Mouse (Mus musculus) stomach, adult 2 months (tissue): ENCODE results near the gene 1700074P13Rik. TPM values are rescaled to one million over a fixed set of nuclear protein-coding genes. Genes with fewer than 3 reads are reported as not detected.

Source experiments
- polyA plus RNA-seq: library from polyadenylated mRNA; depleted of rRNA; stranded (reverse); fragments of >200 nt; gene quantifications from 2 replicates; pipeline ENCODE4 v1.2.3, GENCODE M21; 2012; rRNA removed

1700074P13Rik gene
- not detected in 2 replicates for polyA plus RNA-seq

DNA sequence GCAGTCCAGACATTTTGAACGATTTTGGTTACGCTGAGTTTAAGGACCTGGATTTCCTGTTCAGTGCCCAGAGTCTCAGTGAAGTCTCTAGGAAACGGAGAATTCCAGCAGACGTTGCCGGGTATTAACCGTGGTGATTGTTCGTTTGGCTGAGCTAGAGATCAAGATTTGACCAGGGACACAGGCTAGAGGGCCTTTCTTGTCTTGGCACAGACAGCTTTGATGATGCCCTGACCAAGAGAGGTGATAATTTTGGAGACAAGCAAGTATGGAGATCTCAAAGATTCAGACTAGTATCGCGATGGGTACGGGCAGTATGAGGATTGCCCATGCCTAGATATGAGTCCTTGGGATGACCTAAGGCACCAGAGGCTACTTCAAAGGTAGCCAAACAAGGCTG lies at the start of gene 1700074P13Rik:
1700074P13Rik (minus strand) TSS at position 101 of the 400 bp plus-strand sequence.

DNA sequence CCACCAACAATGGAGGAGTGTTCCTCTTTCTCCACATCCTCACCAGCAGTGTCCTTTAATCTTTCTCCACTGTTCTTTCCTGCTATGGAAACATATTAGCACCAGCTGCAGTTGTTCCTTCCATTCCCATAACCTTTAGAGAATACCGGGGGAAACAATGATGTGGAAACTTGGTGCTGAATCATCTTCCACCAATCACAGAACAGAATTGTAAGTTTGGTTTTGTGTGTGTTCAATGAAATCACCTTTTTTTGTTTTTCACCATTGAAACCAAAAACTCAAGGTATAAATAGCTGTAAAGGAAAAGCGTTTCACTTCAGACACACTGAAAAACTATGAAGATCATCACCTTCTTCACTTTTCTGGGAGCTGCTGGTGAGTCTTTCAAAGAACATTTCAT lies 24.1 kb upstream of the 1700074P13Rik start, which contains the start of gene 1810009J06Rik:
1810009J06Rik (plus strand) TSS at position 301 of the 400 bp plus-strand sequence.

DNA sequence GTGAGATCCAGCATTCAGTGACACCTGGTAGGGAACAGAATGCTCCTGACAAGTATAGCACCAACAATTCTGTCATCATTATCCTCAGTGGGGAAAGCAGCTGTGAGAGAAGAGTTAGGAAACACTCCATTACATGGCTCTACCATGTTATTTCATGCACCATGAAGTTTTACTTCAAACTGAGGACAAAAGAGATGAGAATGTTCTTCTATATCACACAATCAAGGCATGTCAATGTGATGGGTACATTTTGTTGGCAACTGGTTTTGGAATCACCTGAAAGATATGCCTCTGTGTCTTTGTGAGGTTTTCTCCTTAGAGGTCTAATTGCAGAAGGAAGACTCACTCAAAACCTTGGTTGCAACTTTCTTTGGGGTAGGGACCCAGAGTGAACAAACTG lies 11.4 kb upstream of the 1700074P13Rik start, which contains the start of gene Gm4744:
Gm4744 (minus strand) TSS at position 101 of the 400 bp plus-strand sequence.

DNA sequence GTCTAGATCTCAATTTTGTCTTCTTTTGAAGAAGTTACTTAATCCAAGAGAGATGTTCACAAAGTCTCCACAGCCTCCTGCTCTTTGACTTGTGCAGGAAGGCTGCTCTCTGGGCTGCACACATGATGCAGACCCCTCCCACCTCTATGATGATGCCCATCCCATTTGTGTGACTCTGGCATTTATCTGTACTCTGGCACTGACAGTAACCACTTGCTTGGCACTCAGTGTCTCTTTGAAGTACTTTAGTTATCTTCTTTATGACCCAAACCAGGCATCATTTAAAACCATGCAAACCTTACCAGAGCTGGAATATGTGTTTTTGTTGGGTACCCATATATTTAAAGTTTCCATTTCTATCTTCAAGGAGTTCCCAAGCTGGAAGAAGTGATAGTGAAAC lies 40.1 kb downstream of the 1700074P13Rik start, which contains the start of gene Prss58:
Prss58 (minus strand) TSS at position 101 of the 400 bp plus-strand sequence.

DNA sequence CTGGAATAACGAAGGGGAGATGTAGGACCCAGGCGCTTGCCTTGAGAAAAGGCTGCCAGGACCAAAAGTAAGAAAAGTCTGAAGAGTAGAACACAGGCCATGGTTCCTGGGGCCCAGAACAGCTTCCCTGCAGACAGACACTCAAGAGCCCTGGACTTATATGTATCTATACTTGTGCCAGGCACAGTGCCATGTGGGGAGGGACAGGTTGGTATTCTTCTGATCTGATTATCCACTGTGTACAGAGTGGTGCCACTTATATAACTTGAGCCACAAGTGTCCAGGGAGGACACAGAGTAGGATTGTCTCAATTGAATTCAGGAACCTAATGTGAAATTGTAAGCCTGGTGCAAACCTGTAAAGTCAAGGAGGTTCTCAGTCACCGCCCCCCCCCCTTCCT lies 53.0 kb downstream of the 1700074P13Rik start, which contains the start of gene Moxd2:
Moxd2 (minus strand) TSS at position 101 of the 400 bp plus-strand sequence.

Other genes starting within 250 kb of the 1700074P13Rik start
- not detected in 2 replicates for gene Moxd2, start 53.1 kb downstream of the 1700074P13Rik start, polyA plus RNA-seq
- not detected in 2 replicates for gene Prss58, start 40.2 kb downstream of the 1700074P13Rik start, polyA plus RNA-seq
- gene Gm4744, start 11.3 kb upstream of the 1700074P13Rik start, polyA plus RNA-seq = not detected in 2 replicates
- gene 1810009J06Rik, start 24.2 kb upstream of the 1700074P13Rik start, polyA plus RNA-seq = not detected in 2 replicates
- gene Gm2663, start 58.9 kb upstream of the 1700074P13Rik start, polyA plus RNA-seq = not detected in 2 replicates
- 0.83 and 1.1 TPM in 2 replicates for gene 2210010C04Rik, start 95.0 kb upstream of the 1700074P13Rik start, polyA plus RNA-seq